Mouse (Mus musculus): ENCODE results near the gene Fbxw19. TPM values are rescaled to one million over a fixed set of nuclear protein-coding genes. Genes with fewer than 3 reads are reported as not detected.

Gene Fbxw19
- not detected in 2 replicates for total RNA-seq (2023)

GRCm38 (mm10) chr9:109495775-109496174, at the start of gene Fbxw19:
TSS of gene Fbxw19 (minus strand) at chr9:109495875.

DNA sequence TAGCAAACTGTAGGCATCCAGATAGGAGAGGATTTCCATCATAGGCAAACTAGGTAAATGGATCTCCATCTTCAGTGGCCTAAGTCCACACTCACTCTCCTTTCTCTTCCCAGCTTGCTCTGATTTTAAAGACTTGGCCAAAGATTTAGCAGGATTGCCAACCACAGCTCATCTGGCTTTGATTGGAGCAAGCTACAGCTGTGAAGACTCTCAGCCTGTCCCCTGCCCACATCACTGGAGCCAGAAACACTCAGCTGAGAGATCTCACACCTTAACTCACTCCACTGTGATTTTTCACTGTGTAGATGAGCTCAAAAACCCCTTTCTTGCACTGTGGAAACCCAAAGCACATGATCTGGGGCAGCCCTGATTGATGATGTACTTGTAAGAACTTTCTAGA, 46.6 kb downstream of the Fbxw19 start, which contains the start of gene Fbxw16:
Fbxw16 (minus strand) TSS at position 101 of the 400 bp plus-strand sequence.

Other genes with a start within 250 kb of the Fbxw19 start
- gene Fbxw14, start 208.2 kb downstream of the Fbxw19 start, total RNA-seq (2023), result not detected in 2 replicates
- gene Fbxw28, start 156.2 kb downstream of the Fbxw19 start, total RNA-seq (2023), result not detected in 2 replicates
- gene Fbxw22, start 91.6 kb downstream of the Fbxw19 start, total RNA-seq (2023), result not detected in 2 replicates
- gene Fbxw16, start 46.7 kb downstream of the Fbxw19 start, total RNA-seq (2023), result not detected in 2 replicates
- not detected in 2 replicates for gene Fbxw15, start 72.4 kb upstream of the Fbxw19 start, total RNA-seq (2023)
- not detected in 2 replicates for gene Fbxw24, start 130.2 kb upstream of the Fbxw19 start, total RNA-seq (2023)
- gene Fbxw25, start 168.8 kb upstream of the Fbxw19 start, total RNA-seq (2023), result not detected in 2 replicates
- gene Fbxw18, start 206.8 kb upstream of the Fbxw19 start, total RNA-seq (2023), result not detected in 2 replicates